Mouse (Mus musculus): ENCODE measurements around the gene Vps45. TPM values are rescaled to one million over a fixed set of nuclear protein-coding genes. Genes with fewer than 3 reads are reported as not detected.
A peak's percentile ranks its signal among the peaks of the same experiment; 100 is the strongest.
"Not testable (repeated sequence)": the region's sequence is repeated elsewhere in the genome, so short reads cannot be mapped to it uniquely, and the experiment has no call there.

Gene Vps45
- total and polyA plus RNA-seq, 2 experiments from 2014 or later: 24.9 to 61.8 TPM

DNA sequence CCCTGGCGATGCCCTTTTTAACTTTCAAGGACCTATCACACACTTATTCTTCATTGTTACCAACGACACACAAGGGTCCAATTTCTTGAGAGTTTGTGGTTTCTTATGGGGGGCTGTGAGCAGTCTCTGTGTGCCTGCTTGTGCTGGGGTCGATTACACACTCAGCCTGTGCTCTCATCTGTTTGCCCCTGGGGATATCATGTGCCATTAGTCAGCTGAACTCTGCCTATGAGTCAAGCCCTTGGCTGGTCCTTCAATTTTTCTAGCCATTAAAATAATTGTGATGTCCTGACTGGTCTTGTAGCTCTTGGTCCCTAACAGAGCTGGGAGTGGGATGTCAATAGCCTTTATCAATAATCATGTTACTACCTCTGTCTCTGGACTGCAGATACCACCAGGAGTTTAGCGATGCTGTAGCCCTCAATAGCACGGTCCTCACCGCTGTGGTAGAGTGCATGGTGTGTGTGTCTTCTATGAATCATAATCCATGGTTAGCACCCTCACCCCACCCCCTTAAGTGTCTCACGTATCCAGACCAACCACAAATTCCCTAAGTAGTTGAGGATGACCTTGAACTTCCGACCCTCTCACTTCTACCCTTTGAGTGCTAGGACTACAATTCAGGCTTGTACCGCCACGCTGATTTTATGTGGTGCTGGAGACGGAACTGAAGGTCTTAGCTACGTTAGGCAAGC lies 77.8 kb downstream of the Vps45 start:
- no peaks in the 10 kb centered on the region for H3K9me3 ChIP-seq (ENCODE audit: low read length)
- H3K4me1 ChIP-seq (ENCODE audit: insufficient read depth, low read length): peaks cover 10% of the 10 kb centered on the region
- no peak overlapping the region for H3K4me3 ChIP-seq (ENCODE audit: low read length)
- ATAC-seq (no peak), DNase-seq (ENCODE audit: low spot score) (no peak)
- no peaks in the 10 kb centered on the region for H3K36me3 ChIP-seq (ENCODE audit: insufficient read depth, low read length)
- TF ChIP-seq CTCF (IDR thresholded peaks at IDR 0.05; ENCODE audit: low read depth): no peak
- no peak overlapping the region for H3K27ac ChIP-seq
- no peaks in the 10 kb centered on the region for H3K27me3 ChIP-seq (ENCODE audit: insufficient read depth, low read length)
- H3K9ac ChIP-seq (replicated peaks; ENCODE audit: low read length): no peak overlapping the region
- no peak overlapping the region for H3K4me2 ChIP-seq (ENCODE audit: low read depth, low read length)
- 88% methylated on average over 12 of the region's 12 CpGs for WGBS

DNA sequence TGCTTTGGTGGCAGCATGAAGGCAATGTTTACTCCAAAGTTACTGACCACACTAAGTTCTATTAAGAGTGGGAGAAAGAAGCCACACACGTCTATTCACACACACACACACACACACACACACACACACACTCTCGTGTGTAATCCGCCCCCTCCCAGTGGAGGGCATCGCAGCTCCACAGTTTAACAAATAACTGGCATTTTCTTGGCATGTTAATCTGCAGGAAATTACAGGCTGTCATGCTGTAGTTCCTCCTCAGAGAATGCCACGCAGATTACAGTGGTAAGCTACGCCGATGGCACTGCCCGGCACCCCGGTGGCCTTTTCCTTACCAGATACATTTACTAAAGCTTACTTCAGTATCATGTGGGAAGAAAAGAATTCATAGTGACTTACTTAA lies 80.0 kb downstream of the Vps45 start:
- Histone ChIP-seq H3K9ac (replicated peaks; ENCODE audit: low read length) (no peak overlapping the region), H3K27ac (no peak overlapping the region; the same call in 1 of the 2 replicates), H3K36me3 (ENCODE audit: insufficient read depth, low read length) (no peaks in the 10 kb centered on the region), H3K4me1 (ENCODE audit: insufficient read depth, low read length) (no peaks in the 10 kb centered on the region), H3K4me2 (ENCODE audit: low read depth, low read length) (no peak overlapping the region), H3K9me3 (ENCODE audit: low read length) (no peaks in the 10 kb centered on the region), H3K27me3 (ENCODE audit: insufficient read depth, low read length) (no peaks in the 10 kb centered on the region), H3K4me3 (ENCODE audit: low read length) (no peak overlapping the region)
- TF ChIP-seq CTCF (IDR thresholded peaks at IDR 0.05; ENCODE audit: low read depth): no peak
- DNase-seq (ENCODE audit: low spot score) (peak; percentile 38), ATAC-seq (peak; percentile 28; the same call in 1 of the 2 replicates)
- 51% methylated on average over 9 of the region's 9 CpGs for WGBS

DNA sequence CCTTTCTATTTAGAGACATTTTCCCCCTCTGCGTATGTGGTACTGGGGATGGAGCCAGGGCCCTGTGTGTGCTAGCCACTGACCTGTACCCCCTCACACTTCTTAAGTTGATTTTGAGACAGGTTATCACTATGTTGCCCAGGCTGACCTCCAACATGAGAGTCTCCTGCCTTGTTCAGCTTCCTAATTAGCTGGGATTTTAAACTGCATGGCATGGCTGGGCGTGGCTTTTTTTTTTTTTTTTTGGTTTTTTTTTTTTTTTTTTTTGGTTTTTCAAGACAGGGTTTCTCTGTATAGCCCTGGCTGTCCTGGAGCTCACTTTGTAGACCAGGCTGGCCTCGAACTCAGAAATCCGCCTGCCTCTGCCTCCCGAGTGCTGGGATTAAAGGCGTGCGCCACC lies 80.7 kb downstream of the Vps45 start:
- H3K4me1 ChIP-seq (ENCODE audit: insufficient read depth, low read length); ATAC-seq; H3K27me3 ChIP-seq (ENCODE audit: insufficient read depth, low read length); DNase-seq (ENCODE audit: low spot score); H3K4me2 ChIP-seq (ENCODE audit: low read depth, low read length); H3K9me3 ChIP-seq (ENCODE audit: low read length); H3K9ac ChIP-seq (replicated peaks; ENCODE audit: low read length); H3K27ac ChIP-seq; H3K4me3 ChIP-seq (ENCODE audit: low read length); H3K36me3 ChIP-seq (ENCODE audit: insufficient read depth, low read length): not testable (repeated sequence)
- WGBS: 95% methylated on average over 5 of the region's 7 CpGs

DNA sequence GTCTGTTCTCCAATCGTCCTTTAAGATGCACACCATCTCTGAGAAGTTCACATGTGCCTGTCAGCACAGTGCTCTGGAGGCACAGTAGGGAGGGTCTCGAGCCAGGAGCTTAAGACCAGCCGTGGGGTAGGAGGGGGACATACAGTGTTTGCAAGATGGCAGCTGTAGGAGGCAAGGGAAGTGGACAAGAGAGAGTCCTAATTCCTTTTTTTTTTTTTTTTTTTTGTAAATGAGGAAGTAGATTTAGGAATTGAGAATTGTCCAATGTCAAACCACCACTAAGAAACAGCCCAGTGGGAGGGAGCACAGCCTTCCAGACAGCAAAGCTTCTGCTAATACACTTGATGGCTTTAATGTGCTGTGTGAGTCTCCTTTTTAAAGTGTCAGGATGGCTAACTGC lies 81.2 kb downstream of the Vps45 start:
- H3K36me3 ChIP-seq (ENCODE audit: insufficient read depth, low read length): no peaks in the 10 kb centered on the region
- no peak overlapping the region for H3K4me2 ChIP-seq (ENCODE audit: low read depth, low read length)
- no peak for TF ChIP-seq CTCF (IDR thresholded peaks at IDR 0.05; ENCODE audit: low read depth)
- no peaks in the 10 kb centered on the region for H3K9me3 ChIP-seq (ENCODE audit: low read length)
- H3K9ac ChIP-seq (replicated peaks; ENCODE audit: low read length): no peak overlapping the region
- no peak overlapping the region for H3K27ac ChIP-seq
- DNase-seq (ENCODE audit: low spot score) (no peak), ATAC-seq (no peak)
- no peak overlapping the region for H3K4me3 ChIP-seq (ENCODE audit: low read length)
- peaks cover 6% of the 10 kb centered on the region; the same call in 1 of the 2 replicates for H3K4me1 ChIP-seq (ENCODE audit: insufficient read depth, low read length)
- WGBS: 56% methylated on average over 3 of the region's 3 CpGs
- H3K27me3 ChIP-seq (ENCODE audit: insufficient read depth, low read length): no peaks in the 10 kb centered on the region

DNA sequence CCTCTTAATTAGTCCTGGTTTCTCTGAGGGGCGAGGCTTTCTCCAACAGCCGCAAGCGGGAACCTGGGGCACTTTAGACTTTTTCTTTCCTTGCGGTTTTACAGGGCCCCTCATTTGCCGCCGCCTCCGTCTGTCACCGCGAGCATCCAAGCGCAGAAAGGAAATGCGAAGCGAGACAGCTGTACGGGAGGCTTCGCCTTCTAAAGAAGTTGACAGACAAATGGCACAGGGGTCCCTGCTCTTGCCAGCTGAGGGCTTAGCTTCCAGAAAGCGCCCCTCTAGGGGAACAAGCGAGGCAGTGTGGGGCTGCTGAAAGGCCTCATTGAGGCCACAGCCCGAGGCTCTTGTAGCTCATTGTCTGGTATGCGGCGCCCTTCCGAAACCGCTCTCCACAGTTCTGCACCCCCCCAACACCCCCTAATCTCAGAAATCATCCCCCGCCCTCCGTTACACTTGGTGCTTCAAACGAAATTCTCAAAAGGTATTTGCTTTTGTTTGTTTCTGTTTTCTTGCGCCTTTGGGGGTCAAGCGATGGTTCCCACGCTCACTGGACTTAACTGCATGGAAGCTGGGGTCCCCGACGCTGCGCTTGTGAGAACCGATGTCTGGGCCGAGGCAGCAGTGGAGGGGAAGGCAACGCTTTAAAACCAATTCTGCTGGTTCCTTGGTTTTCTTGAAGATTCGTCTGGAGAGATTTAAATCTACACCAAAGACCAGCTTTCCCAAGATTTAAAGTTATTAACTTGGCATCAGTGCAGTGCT lies 85.2 kb downstream of the Vps45 start:
- Histone ChIP-seq H3K9me3 (ENCODE audit: low read length) (no peaks in the 10 kb centered on the region), H3K27me3 (ENCODE audit: insufficient read depth, low read length) (no peaks in the 10 kb centered on the region), H3K4me3 (ENCODE audit: low read length) (peak overlapping the region; percentile 30), H3K27ac (peak overlapping the region; percentile 64), H3K9ac (replicated peaks; ENCODE audit: low read length) (peak overlapping the region; percentile 38; the same call in 1 of the 2 replicates), H3K36me3 (ENCODE audit: insufficient read depth, low read length) (no peaks in the 10 kb centered on the region), H3K4me2 (ENCODE audit: low read depth, low read length) (peak overlapping the region; percentile 56), H3K4me1 (ENCODE audit: insufficient read depth, low read length) (peaks cover 6% of the 10 kb centered on the region; the same call in 1 of the 2 replicates)
- DNase-seq (ENCODE audit: low spot score) (peak; percentile 86), ATAC-seq (peak; percentile 96)
- no peak for TF ChIP-seq CTCF (IDR thresholded peaks at IDR 0.05; ENCODE audit: low read depth)
- WGBS: 3% methylated on average over 34 of the region's 34 CpGs

DNA sequence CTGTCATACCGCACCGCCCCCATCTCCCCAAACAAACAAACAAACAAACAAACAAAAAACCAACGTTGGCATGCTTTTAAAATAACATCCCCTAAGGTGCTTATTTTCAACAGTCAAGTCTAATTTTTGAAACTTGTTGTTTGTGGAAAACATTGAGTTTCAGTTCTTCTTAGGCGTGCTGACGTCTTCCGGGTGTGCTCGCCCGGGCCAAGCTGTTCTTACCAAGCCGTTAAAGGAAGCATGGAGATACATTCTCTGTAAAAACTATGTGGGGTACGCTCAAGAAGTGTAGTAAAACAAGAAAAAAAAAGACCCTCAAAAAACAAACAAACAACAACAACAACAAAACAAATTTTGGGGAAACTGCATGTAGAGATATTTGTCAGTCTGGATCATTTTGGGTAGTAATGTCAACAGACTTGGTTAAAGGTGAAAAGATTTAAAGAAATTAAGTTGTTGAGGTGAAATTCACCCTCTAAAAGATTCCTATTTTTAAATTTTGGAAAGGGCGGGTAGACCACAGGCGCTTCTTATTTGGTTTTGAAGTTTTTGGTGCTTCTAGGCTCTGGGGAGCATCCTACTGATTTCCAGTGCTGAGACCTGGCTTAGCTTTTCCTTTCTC lies 85.9 kb downstream of the Vps45 start:
- TF ChIP-seq CTCF (IDR thresholded peaks at IDR 0.05; ENCODE audit: low read depth): no peak
- ATAC-seq: no peak

DNA sequence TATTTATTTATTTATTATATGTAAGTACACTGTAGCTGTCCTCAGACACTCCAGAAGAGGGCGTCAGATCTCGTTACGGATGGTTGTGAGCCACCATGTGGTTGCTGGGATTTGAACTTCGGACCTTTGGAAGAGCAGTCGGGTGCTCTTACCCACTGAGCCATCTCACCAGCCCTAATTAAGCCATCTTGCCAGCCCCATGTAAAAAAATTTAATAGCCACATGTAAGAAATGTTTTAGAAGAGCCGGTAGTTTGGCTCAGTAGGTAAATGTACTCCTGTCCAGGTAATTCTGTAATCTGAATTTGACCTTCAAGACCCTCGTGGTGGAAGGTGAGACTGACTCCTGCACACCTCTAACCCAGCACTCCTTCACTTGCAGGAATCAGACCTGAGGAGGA lies 87.6 kb downstream of the Vps45 start:
- WGBS: 61% methylated on average over 6 of the region's 7 CpGs
- not testable (repeated sequence) for H3K9me3 ChIP-seq (ENCODE audit: low read length); H3K36me3 ChIP-seq (ENCODE audit: insufficient read depth, low read length); H3K4me1 ChIP-seq (ENCODE audit: insufficient read depth, low read length); DNase-seq (ENCODE audit: low spot score); H3K9ac ChIP-seq (replicated peaks; ENCODE audit: low read length); H3K27ac ChIP-seq; H3K27me3 ChIP-seq (ENCODE audit: insufficient read depth, low read length); H3K4me2 ChIP-seq (ENCODE audit: low read depth, low read length); ATAC-seq; H3K4me3 ChIP-seq (ENCODE audit: low read length)

More for the DNA sequence above, 85.9 kb downstream of the Vps45 start:
- peak overlapping the region; percentile 38; the same call in 1 of the 2 replicates for H3K9ac ChIP-seq (replicated peaks; ENCODE audit: low read length)
- WGBS: 67% methylated on average over 12 of the region's 12 CpGs
- DNase-seq (ENCODE audit: low spot score): no peak
- peak overlapping the region; percentile 64 for H3K27ac ChIP-seq
- no peaks in the 10 kb centered on the region for H3K36me3 ChIP-seq (ENCODE audit: insufficient read depth, low read length)
- peak overlapping the region; percentile 30 for H3K4me3 ChIP-seq (ENCODE audit: low read length)
- H3K27me3 ChIP-seq (ENCODE audit: insufficient read depth, low read length): no peaks in the 10 kb centered on the region
- H3K9me3 ChIP-seq (ENCODE audit: low read length): no peaks in the 10 kb centered on the region
- H3K4me2 ChIP-seq (ENCODE audit: low read depth, low read length): peak overlapping the region; percentile 56
- peaks cover 6% of the 10 kb centered on the region; the same call in 1 of the 2 replicates for H3K4me1 ChIP-seq (ENCODE audit: insufficient read depth, low read length)
